Mouse (Mus musculus) kidney, embryonic 15.5 days (tissue): ENCODE measurements around the gene Ehd4. TPM values are rescaled to one million over a fixed set of nuclear protein-coding genes. Genes with fewer than 3 reads are reported as not detected.

Source experiments
- ATAC-seq: fragments of 200-750 bp; cut with Nextera tagmentation; replicated peaks from 2 replicates; pipeline ENCODE4 v1.8.0; 2017; ENCODE audit warnings: moderate TSS enrichment; ENCODE audit not compliant: low FRiP score
- H3K27ac ChIP-seq: fragments of 300-500 bp; sonication (generic); 2 replicates; pipeline ENCODE4 v1.5.1; 2015; ENCODE audit warnings: mild to moderate bottlenecking, inconsistent platforms
- H3K27me3 ChIP-seq: fragments of 300-500 bp; sonication (generic); 2 replicates; pipeline ENCODE4 v1.6.1; 2015; ENCODE audit warnings: inconsistent platforms
- H3K36me3 ChIP-seq: fragments of 300-500 bp; sonication (generic); 2 replicates; pipeline ENCODE4 v1.6.1; 2015; ENCODE audit warnings: inconsistent platforms
- H3K4me1 ChIP-seq: fragments of 300-500 bp; sonication (generic); 2 replicates; pipeline ENCODE4 v1.6.1; 2015; ENCODE audit warnings: inconsistent platforms
- H3K4me2 ChIP-seq: fragments of 300-500 bp; sonication (generic); 2 replicates; pipeline ENCODE4 v1.6.1; 2015; ENCODE audit warnings: moderate library complexity, mild to moderate bottlenecking, inconsistent platforms
- H3K4me3 ChIP-seq: fragments of 300-500 bp; sonication (generic); replicated peaks from 2 replicates; pipeline ENCODE4 v1.5.1; 2015; ENCODE audit warnings: mild to moderate bottlenecking, inconsistent platforms
- H3K9ac ChIP-seq: fragments of 300-500 bp; sonication (generic); 2 replicates; pipeline ENCODE4 v1.6.1; 2015; ENCODE audit warnings: mild to moderate bottlenecking, inconsistent platforms
- H3K9me3 ChIP-seq: fragments of 300-500 bp; sonication (generic); replicated peaks from 2 replicates; pipeline ENCODE4 v1.6.1; 2016; ENCODE audit warnings: inconsistent platforms
- WGBS: fragments of 180-500 bp; shearing (Covaris S2); methylation state at CpG from one replicate; pipeline ENCODE4 v1.1.7; 2015; ENCODE audit warnings: mixed read lengths; 5-methylcytosine and 5-hydroxymethylcytosine counted together
- polyA plus RNA-seq: library from polyadenylated mRNA; unstranded; fragments of >200 nt; fragmentation: Nextera tagmentation; extraction: Ambion mirVana; gene quantifications from 2 replicates; pipeline ENCODE4 v1.2.1, GENCODE M21; 2015

Gene Ehd4
- polyA plus RNA-seq, 1 experiment from 2014 or later: 66.6 TPM

DNA sequence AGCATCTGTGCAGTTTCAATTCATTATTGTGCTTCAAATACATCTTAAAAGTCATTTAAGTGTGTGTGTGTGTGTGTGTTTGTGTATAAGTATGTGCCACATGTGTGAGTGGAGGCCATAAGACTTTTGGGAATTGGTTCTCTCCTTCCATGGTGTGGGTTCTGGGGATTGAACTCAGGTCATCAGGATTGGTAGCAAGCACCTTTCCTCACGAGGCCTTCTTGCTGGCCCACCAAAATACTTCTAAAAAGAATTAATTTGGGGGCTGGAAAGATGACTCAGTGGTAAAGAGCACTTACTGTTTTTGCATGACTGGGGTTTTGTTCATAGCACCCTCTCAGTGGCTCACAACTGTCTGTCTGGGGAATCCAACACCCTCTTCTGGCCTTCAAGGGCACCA lies 12.7 kb downstream of the Ehd4 start:
- H3K9ac ChIP-seq: no peak overlapping the region
- no peak overlapping the region for H3K27ac ChIP-seq
- 0 out of 2 replicates have a peak, but pooled peaks cover 2% of the 10 kb centered on the region for H3K4me1 ChIP-seq
- H3K36me3 ChIP-seq: no peaks in the 10 kb centered on the region
- no peaks in the 10 kb centered on the region for H3K27me3 ChIP-seq
- H3K4me3 ChIP-seq: no peak overlapping the region
- H3K9me3 ChIP-seq: no peaks in the 10 kb centered on the region
- 77% methylated on average over 1 of the region's 1 CpGs for WGBS
- no peak overlapping the region for H3K4me2 ChIP-seq
- no peak for ATAC-seq

DNA sequence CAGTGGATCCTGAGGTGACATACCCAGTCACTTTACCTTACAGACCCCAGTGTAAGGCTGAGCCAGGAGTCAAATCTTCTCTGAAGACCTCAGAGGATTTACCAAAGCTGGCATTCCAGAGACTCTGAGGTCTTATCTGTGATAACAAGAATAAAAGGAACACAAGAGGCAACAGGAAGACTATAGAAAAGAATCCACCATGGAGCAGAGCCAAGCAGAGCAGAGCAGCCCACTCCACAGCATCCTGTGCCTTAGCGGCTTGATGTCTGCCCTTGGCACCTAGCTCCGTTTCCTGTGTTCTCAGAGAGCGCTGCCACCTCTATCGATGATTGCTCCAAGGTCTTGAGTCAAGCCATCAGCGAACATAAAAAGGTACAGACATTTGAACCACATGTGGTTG lies 14.1 kb downstream of the Ehd4 start:
- no peak overlapping the region for H3K4me3 ChIP-seq
- no peaks in the 10 kb centered on the region for H3K27me3 ChIP-seq
- no peak overlapping the region for H3K27ac ChIP-seq
- H3K36me3 ChIP-seq: no peaks in the 10 kb centered on the region
- 0 out of 2 replicates have a peak, but pooled peaks cover 2% of the 10 kb centered on the region for H3K4me1 ChIP-seq
- ATAC-seq: no peak
- H3K4me2 ChIP-seq: no peak overlapping the region
- no peak overlapping the region for H3K9ac ChIP-seq
- 70% methylated on average over 5 of the region's 5 CpGs for WGBS
- no peaks in the 10 kb centered on the region for H3K9me3 ChIP-seq

DNA sequence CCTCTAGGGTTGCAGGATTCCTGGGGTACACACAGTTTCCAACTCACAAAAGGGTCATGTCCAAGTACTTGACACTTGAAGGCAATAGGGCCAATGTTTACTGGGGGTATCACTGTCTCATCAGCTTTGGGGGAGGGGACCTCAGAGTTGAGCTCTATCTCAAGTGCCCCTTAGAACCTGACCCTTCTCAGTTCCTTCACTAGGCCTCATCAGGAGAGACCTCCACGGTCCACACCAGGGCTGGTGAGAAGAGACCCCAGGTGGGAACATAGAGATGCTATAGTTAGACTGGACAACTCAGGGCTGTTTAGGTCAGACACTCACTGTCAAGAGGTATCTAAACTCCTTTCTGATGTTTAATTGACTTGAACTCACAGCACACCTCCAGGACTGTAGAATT lies 15.3 kb downstream of the Ehd4 start:
- Histone ChIP-seq H3K9me3 (no peaks in the 10 kb centered on the region), H3K9ac (no peak overlapping the region), H3K4me1 (peaks cover 6% of the 10 kb centered on the region; the same call in 1 of the 2 replicates), H3K36me3 (no peaks in the 10 kb centered on the region), H3K27me3 (no peaks in the 10 kb centered on the region), H3K4me3 (no peak overlapping the region), H3K27ac (no peak overlapping the region), H3K4me2 (no peak overlapping the region)
- WGBS: 90% methylated on average over 1 of the region's 1 CpGs
- no peak for ATAC-seq

DNA sequence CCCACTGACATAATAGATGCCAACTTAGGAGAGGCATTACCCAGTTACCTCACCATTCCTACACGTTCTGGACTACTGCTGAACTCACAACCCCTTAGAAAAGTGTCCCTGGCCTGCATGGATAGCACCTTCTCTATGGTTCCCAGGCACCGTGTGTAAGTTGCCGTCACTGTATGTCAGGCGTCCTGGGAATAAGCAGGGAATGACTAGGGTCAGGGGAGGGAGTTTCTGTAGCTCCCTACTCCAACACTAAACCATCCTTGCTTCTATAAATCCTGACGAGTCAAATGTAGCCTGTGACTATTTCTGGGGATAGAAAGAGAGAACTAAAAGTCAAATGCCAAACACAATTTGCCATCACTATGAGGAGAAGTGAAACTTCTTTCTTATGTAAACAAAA lies 17.1 kb downstream of the Ehd4 start:
- Histone ChIP-seq H3K9me3 (no peaks in the 10 kb centered on the region), H3K36me3 (no peaks in the 10 kb centered on the region), H3K27me3 (no peaks in the 10 kb centered on the region), H3K4me3 (no peak overlapping the region), H3K4me1 (peaks cover 6% of the 10 kb centered on the region; the same call in 1 of the 2 replicates), H3K27ac (no peak overlapping the region), H3K4me2 (no peak overlapping the region), H3K9ac (no peak overlapping the region)
- WGBS: 61% methylated on average over 5 of the region's 5 CpGs
- ATAC-seq: no peak

DNA sequence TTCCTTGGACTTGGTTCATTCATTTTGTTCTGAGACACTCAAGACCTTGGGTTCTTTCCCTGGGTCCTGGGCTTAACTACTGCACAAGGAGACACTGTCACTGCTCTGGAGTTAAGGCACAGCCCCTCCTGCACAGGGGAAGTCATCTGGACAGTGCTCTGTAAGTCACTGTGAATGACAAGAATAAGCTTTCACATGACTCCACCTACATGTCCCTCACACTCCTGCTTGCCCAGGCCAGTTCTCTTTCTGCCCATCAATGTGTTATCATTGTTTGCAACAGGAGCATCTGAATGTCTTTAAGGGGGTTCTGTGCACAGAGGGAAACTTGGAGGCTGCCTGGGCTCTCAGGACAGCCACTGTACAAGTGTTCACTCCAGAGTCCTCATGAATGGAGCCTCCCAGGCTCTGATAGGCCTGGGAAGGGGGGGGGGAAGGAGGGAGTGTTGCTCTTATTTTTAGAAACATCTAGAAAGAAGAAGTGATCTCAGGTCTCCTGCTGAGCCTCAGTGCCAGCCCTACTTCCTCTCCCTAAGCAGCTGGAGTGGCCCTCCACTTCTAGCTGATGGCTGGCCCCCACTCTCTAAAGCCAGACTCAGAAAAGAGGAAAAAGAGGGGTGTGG lies 19.8 kb downstream of the Ehd4 start:
- no peak overlapping the region for H3K4me3 ChIP-seq
- no peak overlapping the region for H3K4me2 ChIP-seq
- H3K4me1 ChIP-seq: peaks cover 7% of the 10 kb centered on the region
- ATAC-seq: no peak
- no peak overlapping the region for H3K9ac ChIP-seq
- H3K27me3 ChIP-seq: no peaks in the 10 kb centered on the region
- H3K36me3 ChIP-seq: no peaks in the 10 kb centered on the region
- H3K9me3 ChIP-seq: no peaks in the 10 kb centered on the region
- H3K27ac ChIP-seq: no peak overlapping the region

DNA sequence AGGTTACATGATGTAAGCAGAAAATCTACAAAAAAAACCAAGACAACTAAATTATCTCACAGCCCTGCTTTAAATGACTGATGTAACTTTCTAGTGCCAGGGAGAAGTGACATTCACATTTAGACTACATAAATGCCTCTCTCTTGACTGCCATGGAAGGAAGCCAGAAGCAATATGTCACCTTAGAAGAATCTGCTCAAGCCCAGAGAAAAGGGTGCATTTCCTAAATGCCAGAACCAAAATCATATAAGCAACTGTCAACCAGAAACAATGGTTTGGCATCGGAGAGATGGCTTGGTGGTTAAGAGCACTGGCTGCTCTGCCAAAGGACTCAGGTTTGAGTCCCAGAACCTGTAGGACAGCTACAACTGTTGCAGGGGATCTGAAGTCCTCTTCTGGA lies 22.5 kb downstream of the Ehd4 start:
- no peak overlapping the region for H3K27ac ChIP-seq
- no peaks in the 10 kb centered on the region for H3K27me3 ChIP-seq

DNA sequence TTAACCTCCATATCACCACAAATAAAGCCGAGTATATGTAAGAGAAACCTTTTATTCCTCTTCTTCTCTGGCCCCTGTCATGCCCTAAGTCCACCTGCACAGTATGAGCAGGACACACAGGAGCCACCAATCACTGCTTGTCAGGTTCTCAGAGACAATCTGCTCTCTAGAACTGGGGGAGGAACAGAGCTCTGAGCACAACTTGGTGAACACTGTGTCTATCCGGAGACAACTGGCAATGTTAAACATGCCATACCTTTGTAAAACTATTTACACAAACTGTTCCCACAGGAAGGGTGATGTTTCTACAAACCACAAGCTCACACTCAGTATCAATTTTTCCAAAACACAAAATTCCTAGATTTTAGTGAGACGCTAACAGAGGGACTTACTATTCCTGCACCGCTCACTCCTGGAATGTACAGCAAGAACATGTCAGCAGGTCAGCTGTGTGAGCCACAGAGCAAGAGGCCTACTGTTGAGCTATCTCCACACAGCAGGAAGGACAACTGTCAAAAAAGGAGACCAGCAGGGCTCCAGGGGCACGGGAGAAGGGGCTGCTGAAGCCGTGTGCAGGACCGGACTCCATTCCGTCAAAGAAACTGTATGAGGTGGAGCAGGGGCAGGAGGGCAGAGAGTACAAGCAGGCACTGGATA lies 25.0 kb downstream of the Ehd4 start:
- WGBS: 57% methylated on average over 8 of the region's 8 CpGs
- no peak overlapping the region for H3K9ac ChIP-seq

More for the DNA sequence above, 22.5 kb downstream of the Ehd4 start:
- peaks cover 33% of the 10 kb centered on the region for H3K4me1 ChIP-seq
- WGBS: 97% methylated on average over 1 of the region's 1 CpGs
- no peaks in the 10 kb centered on the region for H3K9me3 ChIP-seq
- no peak overlapping the region for H3K4me2 ChIP-seq
- H3K4me3 ChIP-seq: no peak overlapping the region
- ATAC-seq: no peak
- no peaks in the 10 kb centered on the region for H3K36me3 ChIP-seq
- no peak overlapping the region for H3K9ac ChIP-seq

DNA sequence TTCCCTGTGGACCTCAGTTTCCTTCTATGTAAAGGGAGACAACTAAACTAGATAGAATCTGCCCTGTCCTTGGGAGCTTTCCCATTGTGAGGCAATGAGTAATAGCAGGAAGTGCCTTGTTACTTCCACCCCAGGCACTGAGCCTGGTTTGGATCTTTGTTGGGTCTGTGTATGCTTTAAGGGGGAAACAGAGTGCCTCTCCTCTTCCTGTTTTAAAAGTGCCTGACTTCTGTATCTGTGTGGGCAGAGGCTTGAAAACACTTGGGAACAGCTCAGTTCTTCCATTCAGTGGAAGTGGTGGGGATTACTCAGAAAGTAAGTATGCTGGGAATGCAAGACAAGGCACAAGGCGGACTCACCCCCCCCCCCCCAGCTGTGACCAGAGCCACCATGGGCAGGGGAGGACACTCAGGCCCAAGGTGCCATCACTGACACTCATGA lies 25.8 kb downstream of the Ehd4 start:
- H3K4me1 ChIP-seq: peaks cover 54% of the 10 kb centered on the region
- no peak for ATAC-seq
- 63% methylated on average over 1 of the region's 1 CpGs for WGBS

More for the DNA sequence above, 25.0 kb downstream of the Ehd4 start:
- no peaks in the 10 kb centered on the region for H3K36me3 ChIP-seq
- no peaks in the 10 kb centered on the region for H3K27me3 ChIP-seq
- no peak for ATAC-seq
- H3K27ac ChIP-seq: peak overlapping the region; percentile 82
- no peak overlapping the region for H3K4me3 ChIP-seq
- no peak overlapping the region for H3K4me2 ChIP-seq
- peaks cover 47% of the 10 kb centered on the region for H3K4me1 ChIP-seq
- H3K9me3 ChIP-seq: no peaks in the 10 kb centered on the region

DNA sequence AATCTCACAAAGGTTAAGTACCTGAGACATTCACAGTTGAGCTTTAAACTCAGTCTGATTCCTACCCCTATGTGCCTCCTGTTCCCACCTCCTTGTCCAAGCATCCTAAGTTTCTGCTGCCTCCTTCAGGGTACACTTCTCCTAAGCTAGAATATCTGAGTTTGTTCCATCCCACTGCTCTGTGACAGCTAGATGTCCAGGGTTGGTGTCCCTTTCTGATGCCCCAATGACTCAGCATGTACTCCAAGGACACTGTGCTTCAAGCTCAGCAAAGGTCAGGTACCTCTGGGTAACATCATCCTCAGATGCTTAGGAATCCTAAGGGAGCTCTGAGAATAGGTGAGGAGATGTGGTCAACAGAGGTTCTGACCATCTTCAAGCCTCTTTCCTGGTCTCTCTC lies 26.4 kb downstream of the Ehd4 start:
- Histone ChIP-seq H3K4me3 (no peak overlapping the region), H3K27me3 (no peaks in the 10 kb centered on the region), H3K9ac (no peak overlapping the region), H3K9me3 (no peaks in the 10 kb centered on the region), H3K27ac (peak overlapping the region; percentile 82), H3K36me3 (no peaks in the 10 kb centered on the region), H3K4me1 (peaks cover 54% of the 10 kb centered on the region), H3K4me2 (no peak overlapping the region)
- ATAC-seq: no peak

More for the DNA sequence above, 25.8 kb downstream of the Ehd4 start:
- Histone ChIP-seq H3K4me3 (no peak overlapping the region), H3K9me3 (no peaks in the 10 kb centered on the region), H3K36me3 (no peaks in the 10 kb centered on the region), H3K9ac (no peak overlapping the region), H3K27ac (peak overlapping the region; percentile 82), H3K27me3 (no peaks in the 10 kb centered on the region), H3K4me2 (no peak overlapping the region)

DNA sequence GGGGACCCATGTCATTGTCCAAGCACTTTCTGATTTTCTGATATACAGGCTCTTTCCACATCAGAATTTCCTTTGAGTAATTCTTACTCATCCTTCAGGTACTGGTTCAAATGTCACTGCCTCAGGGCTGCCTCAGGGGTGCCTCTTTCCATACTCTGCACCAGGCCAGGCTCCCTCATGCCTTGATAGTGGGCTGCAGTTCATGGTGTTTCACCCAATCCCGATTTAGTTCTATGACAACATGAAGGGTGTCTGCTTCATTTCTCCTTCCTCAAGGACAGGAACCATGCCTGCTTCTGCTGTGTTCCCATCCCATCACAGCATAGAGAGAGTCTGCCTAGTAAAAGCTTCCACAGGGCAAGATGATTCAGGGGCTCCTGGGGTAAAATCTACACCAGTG lies 27.5 kb downstream of the Ehd4 start:
- Histone ChIP-seq H3K4me2 (no peak overlapping the region), H3K27me3 (no peaks in the 10 kb centered on the region), H3K9ac (no peak overlapping the region), H3K4me3 (no peak overlapping the region), H3K27ac (no peak overlapping the region), H3K36me3 (no peaks in the 10 kb centered on the region), H3K9me3 (no peaks in the 10 kb centered on the region), H3K4me1 (peaks cover 57% of the 10 kb centered on the region)
- 86% methylated on average over 1 of the region's 1 CpGs for WGBS
- ATAC-seq: no peak

DNA sequence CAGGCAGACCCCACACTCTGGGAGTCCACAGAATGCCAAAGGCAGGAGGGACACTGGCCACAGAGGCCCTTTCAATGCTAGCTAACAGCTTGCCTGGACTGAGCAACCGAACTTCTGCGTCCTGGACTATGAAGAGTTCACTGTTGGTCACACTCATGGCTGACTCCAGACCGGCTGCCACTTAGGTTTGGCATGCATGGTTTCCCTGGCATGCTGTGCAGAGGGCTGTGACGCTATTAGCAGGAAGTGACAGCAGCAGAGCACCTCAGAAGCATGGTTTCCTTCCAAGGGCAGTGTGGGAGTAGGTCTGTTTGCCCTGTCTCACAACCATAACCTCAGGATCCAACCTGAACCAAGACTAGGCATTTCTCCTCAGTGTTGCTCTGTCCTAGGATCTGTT lies 28.0 kb downstream of the Ehd4 start:
- ATAC-seq: no peak
- no peak overlapping the region for H3K9ac ChIP-seq
- 74% methylated on average over 4 of the region's 4 CpGs for WGBS
- no peaks in the 10 kb centered on the region for H3K36me3 ChIP-seq
- no peak overlapping the region for H3K4me3 ChIP-seq
- peaks cover 59% of the 10 kb centered on the region for H3K4me1 ChIP-seq
- H3K27ac ChIP-seq: no peak overlapping the region
- H3K4me2 ChIP-seq: no peak overlapping the region
- no peaks in the 10 kb centered on the region for H3K9me3 ChIP-seq
- H3K27me3 ChIP-seq: no peaks in the 10 kb centered on the region

DNA sequence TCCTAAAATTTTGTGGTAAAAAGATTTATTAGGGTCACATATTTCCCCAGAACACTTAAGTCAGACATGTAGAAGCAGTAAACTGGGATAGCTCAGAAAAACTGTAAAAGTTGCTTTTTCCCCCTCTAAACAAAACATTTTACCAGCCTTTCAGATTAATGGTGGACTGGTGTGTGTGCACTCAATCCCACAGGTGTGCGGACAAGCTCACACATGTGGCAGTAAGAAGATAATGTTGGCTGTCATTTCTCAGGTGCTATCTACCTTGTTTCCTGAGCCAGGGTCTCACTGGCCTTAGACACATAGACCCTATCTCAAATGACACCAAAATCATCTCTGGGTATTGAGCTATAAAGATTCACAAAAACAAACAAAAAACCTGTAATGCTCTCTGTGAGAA lies 28.9 kb downstream of the Ehd4 start:
- H3K9me3 ChIP-seq: no peaks in the 10 kb centered on the region
- H3K4me1 ChIP-seq: peaks cover 61% of the 10 kb centered on the region
- no peaks in the 10 kb centered on the region for H3K27me3 ChIP-seq
- H3K27ac ChIP-seq: no peak overlapping the region
- ATAC-seq: no peak
- H3K36me3 ChIP-seq: no peaks in the 10 kb centered on the region
- H3K4me2 ChIP-seq: no peak overlapping the region
- H3K4me3 ChIP-seq: no peak overlapping the region
- WGBS: 88% methylated on average over 1 of the region's 1 CpGs
- no peak overlapping the region for H3K9ac ChIP-seq

DNA sequence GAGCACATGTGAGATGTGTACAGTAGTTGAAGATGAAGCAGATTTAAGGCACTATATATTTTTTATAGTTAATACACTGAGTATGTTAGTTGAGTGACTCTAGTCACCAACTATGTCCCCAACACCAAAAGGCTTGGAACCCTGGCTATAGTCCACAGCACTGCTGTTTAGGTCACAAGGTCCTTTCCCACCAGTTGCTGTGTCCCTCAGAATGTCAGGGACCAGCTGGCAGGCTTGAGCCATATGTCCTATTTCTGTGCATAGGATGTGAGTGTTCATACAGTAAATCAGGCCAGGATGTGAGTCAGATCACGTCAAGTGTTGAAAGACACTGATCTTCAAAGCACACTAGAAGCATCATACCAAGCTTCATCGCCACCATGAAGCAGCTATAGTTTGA lies 29.5 kb downstream of the Ehd4 start:
- Histone ChIP-seq H3K4me1 (peaks cover 61% of the 10 kb centered on the region), H3K27me3 (no peaks in the 10 kb centered on the region), H3K4me3 (no peak overlapping the region), H3K4me2 (no peak overlapping the region), H3K9me3 (no peaks in the 10 kb centered on the region), H3K36me3 (no peaks in the 10 kb centered on the region), H3K9ac (no peak overlapping the region), H3K27ac (no peak overlapping the region)
- 80% methylated on average over 2 of the region's 2 CpGs for WGBS
- ATAC-seq: no peak
